In genomic region chr4:82914601-82915143, GRCm38 (mm10) we compare ENCODE assay signal across 21 mouse cellular contexts. TPM values are rescaled to one million over a fixed set of nuclear protein-coding genes. Genes with fewer than 3 reads are reported as not detected.
DNase-seq lines count a peak whose midpoint lies in the region; ATAC-seq and TF ChIP-seq lines count a peak whose summit lies in the region.
"Had no signal": no experiment of that assay in that cellular context is flagged by ENCODE, and none has a peak within 500 bp of the region (broad histone marks: within the 10 kb centered on the region; RNA-seq: fewer than 3 reads in every experiment).

No protein-coding gene starts in this region.

- no peak for DNase-seq in hindbrain, embryonic 10.5 days (ENCODE audit: low spot score)
- DNase-seq in lung, postnatal 0 days (ENCODE audit: low spot score) = no peak
- no peak for DNase-seq in lung, adult 2 months
- peak; percentile 45 for DNase-seq in forebrain, embryonic 14.5 days (ENCODE audit: low spot score)
- DNase-seq in frontal cortex, adult 2 months (ENCODE audit: extremely low spot score in 1 of 2, low spot score in 1 of 2) = no peak
- no peak for DNase-seq in T-cell, adult 2 months (ENCODE audit: low spot score)
- DNase-seq: adrenal gland, postnatal 36 days; B cell, adult 2 months; cerebellum, adult 18-20 months; gastrocnemius, postnatal 14 days; kidney, adult 2 months; kidney, postnatal 14 days; lung, postnatal 10 days; thymus, postnatal 36 days had no signal

- ATAC-seq in hindbrain, embryonic 12.5 days (ENCODE audit: low FRiP score) = no peak
- no peak for ATAC-seq in lung, postnatal 0 days
- ATAC-seq in forebrain, embryonic 14.5 days = no peak
- no peak for ATAC-seq in hindbrain, embryonic 16.5 days

- TF ChIP-seq EP300 in lung, postnatal 0 days (IDR thresholded peaks at IDR 0.05) = no peak

- no peak for TF ChIP-seq POLR2A in lung, adult 2 months (IDR thresholded peaks at IDR 0.05; ENCODE audit: borderline replicate concordance, extremely low read depth, low read depth, low read length)

- no peaks in the 10 kb centered on the region for H3K27me3 ChIP-seq in hindbrain, embryonic 10.5 days (ENCODE audit: insufficient read depth, poor library complexity, severe bottlenecking)
- H3K27me3 ChIP-seq in hindbrain, embryonic 12.5 days = no peaks in the 10 kb centered on the region
- no peaks in the 10 kb centered on the region for H3K27me3 ChIP-seq in lung, postnatal 0 days (replicated peaks; ENCODE audit: insufficient read depth, low read length)
- no peaks in the 10 kb centered on the region for H3K27me3 ChIP-seq in forebrain, embryonic 14.5 days (replicated peaks; ENCODE audit: control insufficient read depth, insufficient read depth, low read length)
- H3K27me3 ChIP-seq in hindbrain, embryonic 16.5 days (replicated peaks; ENCODE audit: control insufficient read depth, insufficient read depth, low read length) = no peaks in the 10 kb centered on the region

- no peaks in the 10 kb centered on the region for H3K9me3 ChIP-seq in hindbrain, embryonic 10.5 days
- no peaks in the 10 kb centered on the region for H3K9me3 ChIP-seq in hindbrain, embryonic 12.5 days (replicated peaks)
- no peaks in the 10 kb centered on the region for H3K9me3 ChIP-seq in lung, postnatal 0 days (ENCODE audit: low read length)
- no peaks in the 10 kb centered on the region for H3K9me3 ChIP-seq in forebrain, embryonic 14.5 days (replicated peaks; ENCODE audit: control insufficient read depth, low read length)
- no peaks in the 10 kb centered on the region for H3K9me3 ChIP-seq in hindbrain, embryonic 16.5 days (ENCODE audit: control insufficient read depth, low read length)
- H3K9me3 ChIP-seq: limb, embryonic 10.5 days; megakaryocyte, embryonic 14.5 days had no signal

- no peak overlapping the region for H3K9ac ChIP-seq in hindbrain, embryonic 12.5 days
- no peak overlapping the region for H3K9ac ChIP-seq in lung, postnatal 0 days (replicated peaks; ENCODE audit: low read depth)
- H3K9ac ChIP-seq in forebrain, embryonic 14.5 days (ENCODE audit: low read length) = no peak overlapping the region
- H3K9ac ChIP-seq in hindbrain, embryonic 16.5 days (ENCODE audit: low read depth, low read length) = no peak overlapping the region

- peaks cover 8% of the 10 kb centered on the region; the same call in 1 of the 2 replicates for H3K36me3 ChIP-seq in hindbrain, embryonic 10.5 days
- H3K36me3 ChIP-seq in hindbrain, embryonic 12.5 days = no peaks in the 10 kb centered on the region
- H3K36me3 ChIP-seq in lung, postnatal 0 days (ENCODE audit: insufficient read depth, low read length) = no peaks in the 10 kb centered on the region
- no peaks in the 10 kb centered on the region for H3K36me3 ChIP-seq in forebrain, embryonic 14.5 days (ENCODE audit: control insufficient read depth, insufficient read depth, low read length)
- H3K36me3 ChIP-seq in hindbrain, embryonic 16.5 days (ENCODE audit: control insufficient read depth, insufficient read depth, low read length) = no peaks in the 10 kb centered on the region

- WGBS in hindbrain, embryonic 10.5 days = 86% methylated on average over 11 of the region's 11 CpGs
- 69% methylated on average over 11 of the region's 11 CpGs for WGBS in hindbrain, embryonic 12.5 days
- WGBS in lung, postnatal 0 days = 65% methylated on average over 11 of the region's 11 CpGs
- 75% methylated on average over 11 of the region's 11 CpGs for WGBS in lung, adult 2 months
- WGBS in forebrain, embryonic 14.5 days = 64% methylated on average over 11 of the region's 11 CpGs
- 56% methylated on average over 11 of the region's 11 CpGs for WGBS in hindbrain, embryonic 16.5 days

- H3K27ac ChIP-seq in hindbrain, embryonic 10.5 days = peak overlapping the region; percentile 8; the same call in 1 of the 2 replicates
- no peak overlapping the region for H3K27ac ChIP-seq in hindbrain, embryonic 12.5 days
- peak overlapping the region; percentile 64; the same call in 1 of the 2 replicates for H3K27ac ChIP-seq in lung, postnatal 0 days (ENCODE audit: low read length)
- H3K27ac ChIP-seq in forebrain, embryonic 14.5 days (ENCODE audit: low read depth, low read length) = peak overlapping the region; percentile 91; the same call in 1 of the 2 replicates
- H3K27ac ChIP-seq in hindbrain, embryonic 16.5 days (ENCODE audit: low read depth, low read length) = peak overlapping the region; percentile 63; the same call in 1 of the 2 replicates
- H3K27ac ChIP-seq: limb, embryonic 10.5 days had no signal

- no peak overlapping the region for H3K4me3 ChIP-seq in hindbrain, embryonic 10.5 days
- H3K4me3 ChIP-seq in hindbrain, embryonic 12.5 days = no peak overlapping the region
- H3K4me3 ChIP-seq in lung, postnatal 0 days (ENCODE audit: low read depth, low read length) = no peak overlapping the region
- H3K4me3 ChIP-seq in lung, adult 2 months (replicated peaks; ENCODE audit: extremely low read depth, low read depth, low read length) = no peak overlapping the region
- H3K4me3 ChIP-seq in forebrain, embryonic 14.5 days (ENCODE audit: low read depth, low read length) = no peak overlapping the region
- H3K4me3 ChIP-seq in hindbrain, embryonic 16.5 days (ENCODE audit: low read length) = no peak overlapping the region
- H3K4me3 ChIP-seq: limb, embryonic 10.5 days; megakaryocyte, embryonic 14.5 days had no signal

- peaks cover 30% of the 10 kb centered on the region for H3K4me1 ChIP-seq in hindbrain, embryonic 10.5 days (replicated peaks)
- H3K4me1 ChIP-seq in hindbrain, embryonic 12.5 days = peaks cover 13% of the 10 kb centered on the region
- H3K4me1 ChIP-seq in lung, postnatal 0 days (ENCODE audit: insufficient read depth, low read depth, low read length) = no peaks in the 10 kb centered on the region
- H3K4me1 ChIP-seq in lung, adult 2 months (ENCODE audit: control insufficient read depth, insufficient read depth, low read length) = peaks cover 7% of the 10 kb centered on the region; the same call in 1 of the 2 replicates
- peaks cover 35% of the 10 kb centered on the region for H3K4me1 ChIP-seq in forebrain, embryonic 14.5 days (ENCODE audit: control insufficient read depth, insufficient read depth, low read length)
- peaks cover 20% of the 10 kb centered on the region for H3K4me1 ChIP-seq in hindbrain, embryonic 16.5 days (ENCODE audit: control insufficient read depth, insufficient read depth, low read depth, low read length)
- H3K4me1 ChIP-seq: megakaryocyte, embryonic 14.5 days had no signal

- no peak for TF ChIP-seq CTCF in lung, postnatal 0 days (IDR thresholded peaks at IDR 0.05)
- TF ChIP-seq CTCF in lung, adult 2 months (IDR thresholded peaks at IDR 0.05; ENCODE audit: insufficient read depth, low read length) = no peak

- no peak overlapping the region for H3K4me2 ChIP-seq in hindbrain, embryonic 12.5 days (replicated peaks)
- H3K4me2 ChIP-seq in lung, postnatal 0 days (replicated peaks; ENCODE audit: low read depth, low read length) = no peak overlapping the region
- H3K4me2 ChIP-seq in forebrain, embryonic 14.5 days (ENCODE audit: low read length) = no peak overlapping the region
- H3K4me2 ChIP-seq in hindbrain, embryonic 16.5 days (ENCODE audit: low read length) = no peak overlapping the region

RNA-seq across cellular contexts. Expression of gene Cer1, which starts 29.7 kb away (rescaled TPM):
- polyA plus RNA-seq in hindbrain, embryonic 10.5 days (2016; fragmentation: Nextera tagmentation; extraction: Ambion mirVana) = not detected in 2 replicates
- 0.26 TPM in 1 of 2 replicates, not detected in the other for polyA plus RNA-seq in hindbrain, embryonic 12.5 days (2016; fragmentation: Nextera tagmentation; extraction: Ambion mirVana)
- polyA plus RNA-seq in lung, postnatal 0 days (2015; fragmentation: Nextera tagmentation; extraction: Ambion mirVana) = not detected in 2 replicates
- not detected in 2 replicates for polyA plus RNA-seq in lung, adult 2 months (2012; rRNA removed)
- polyA plus RNA-seq in forebrain, embryonic 14.5 days (2014; fragmentation: Nextera tagmentation; extraction: Ambion mirVana) = 0.10 TPM in 1 of 2 replicates, not detected in the other
- polyA plus RNA-seq in hindbrain, embryonic 16.5 days (2015; fragmentation: Nextera tagmentation; extraction: Ambion mirVana) = 0.18 TPM in 1 of 2 replicates, not detected in the other
- 0.04 TPM in 1 of 2 replicates, not detected in the other for polyA plus RNA-seq in frontal cortex, adult 2 months (2012; rRNA removed)
- polyA plus RNA-seq: heart, embryonic 16.5 days; kidney, adult 2 months; liver, adult 2 months; testis, adult 2 months had no signal

RNA-seq across cellular contexts. Expression of gene Zdhhc21, which starts 54.9 kb away (rescaled TPM):
- 15.4 and 15.7 TPM in 2 replicates for polyA plus RNA-seq in hindbrain, embryonic 10.5 days (2016; fragmentation: Nextera tagmentation; extraction: Ambion mirVana)
- polyA plus RNA-seq in hindbrain, embryonic 12.5 days (2016; fragmentation: Nextera tagmentation; extraction: Ambion mirVana) = 20.2 and 22.4 TPM in 2 replicates
- polyA plus RNA-seq in lung, postnatal 0 days (2015; fragmentation: Nextera tagmentation; extraction: Ambion mirVana) = 8.8 and 8.9 TPM in 2 replicates
- 2.9 and 4.3 TPM in 2 replicates for polyA plus RNA-seq in lung, adult 2 months (2012; rRNA removed)
- 13.1 and 15.7 TPM in 2 replicates for polyA plus RNA-seq in forebrain, embryonic 14.5 days (2014; fragmentation: Nextera tagmentation; extraction: Ambion mirVana)
- polyA plus RNA-seq in hindbrain, embryonic 16.5 days (2015; fragmentation: Nextera tagmentation; extraction: Ambion mirVana) = 19.2 and 20.9 TPM in 2 replicates
- 15.6 and 16.7 TPM in 2 replicates for polyA plus RNA-seq in frontal cortex, adult 2 months (2012; rRNA removed)
